Mouse (Mus musculus) liver, postnatal 0 days (tissue): ENCODE data around the gene Mettl2. TPM values are rescaled to one million over a fixed set of nuclear protein-coding genes. Genes with fewer than 3 reads are reported as not detected.

Experiments
- ATAC-seq: fragments of 200-750 bp; cut with Nextera tagmentation; 2 replicates; pipeline ENCODE4 v1.8.0; 2017; ENCODE audit warnings: mild to moderate bottlenecking, moderate library complexity
- DNase-seq: peaks from one replicate; pipeline ENCODE4 v3.0.0-alpha.2; 2016
- H3K27ac ChIP-seq: fragments of 300-500 bp; sonication (generic); 2 replicates; pipeline ENCODE4 v1.5.1; 2014; ENCODE audit warnings: antibody characterized with exemption, moderate library complexity, mild to moderate bottlenecking, low read depth
- H3K27me3 ChIP-seq: fragments of 300-500 bp; sonication (generic); 2 replicates; pipeline ENCODE4 v1.6.1; 2014; ENCODE audit warnings: low read length, control low read depth, mixed read lengths; ENCODE audit not compliant: insufficient read depth
- H3K36me3 ChIP-seq: fragments of 300-500 bp; sonication (generic); replicated peaks from 2 replicates; pipeline ENCODE4 v1.6.1; 2014; ENCODE audit warnings: mild to moderate bottlenecking, control low read depth, low read length, moderate library complexity, mixed read lengths; ENCODE audit not compliant: insufficient read depth
- H3K4me1 ChIP-seq: fragments of 300-500 bp; sonication (generic); 2 replicates; pipeline ENCODE4 v1.6.1; 2014; ENCODE audit warnings: antibody characterized with exemption, mild to moderate bottlenecking, control low read depth; ENCODE audit not compliant: insufficient read depth
- H3K4me2 ChIP-seq: fragments of 300-500 bp; sonication (generic); 2 replicates; pipeline ENCODE4 v1.6.1; 2014; ENCODE audit warnings: low read depth, mild to moderate bottlenecking, low read length, moderate library complexity, mixed read lengths
- H3K4me3 ChIP-seq: fragments of 300-500 bp; sonication (generic); 2 replicates; pipeline ENCODE4 v1.5.1; 2014; ENCODE audit warnings: low read depth, low read length
- H3K9ac ChIP-seq: fragments of 300-500 bp; sonication (generic); replicated peaks from 2 replicates; pipeline ENCODE4 v1.6.1; 2014; ENCODE audit warnings: mild to moderate bottlenecking, moderate library complexity
- H3K9me3 ChIP-seq: fragments of 300-500 bp; sonication (generic); 2 replicates; pipeline ENCODE4 v1.6.1; 2016; ENCODE audit warnings: mild to moderate bottlenecking, control low read depth, low read length, mixed read lengths
- CTCF ChIP-seq: sonication (generic); IDR thresholded peaks from 2 replicates; pipeline ENCODE4 v1.5.1; 2016; ENCODE audit warnings: antibody characterized with exemption, low read depth
- EP300 ChIP-seq: IDR thresholded peaks from 2 replicates; pipeline ENCODE4 v1.6.1; 2016; ENCODE audit warnings: antibody characterized with exemption, low read depth, mild to moderate bottlenecking
- WGBS: fragments of 180-500 bp; shearing (Covaris S2); extraction: QIAGEN DNeasy Blood & Tissue Kit; methylation state at CpG from one replicate; pipeline ENCODE4 v1.1.7; 2014; ENCODE audit not compliant: insufficient replicate concordance; 5-methylcytosine and 5-hydroxymethylcytosine counted together
- polyA plus RNA-seq: library from polyadenylated mRNA; unstranded; fragments of >200 nt; fragmentation: Nextera tagmentation; extraction: Ambion mirVana; gene quantifications from 2 replicates; pipeline ENCODE4 v1.2.1, GENCODE M21; 2015

Mettl2 gene
- polyA plus RNA-seq, 1 experiment from 2014 or later = 9.3 TPM

DNA sequence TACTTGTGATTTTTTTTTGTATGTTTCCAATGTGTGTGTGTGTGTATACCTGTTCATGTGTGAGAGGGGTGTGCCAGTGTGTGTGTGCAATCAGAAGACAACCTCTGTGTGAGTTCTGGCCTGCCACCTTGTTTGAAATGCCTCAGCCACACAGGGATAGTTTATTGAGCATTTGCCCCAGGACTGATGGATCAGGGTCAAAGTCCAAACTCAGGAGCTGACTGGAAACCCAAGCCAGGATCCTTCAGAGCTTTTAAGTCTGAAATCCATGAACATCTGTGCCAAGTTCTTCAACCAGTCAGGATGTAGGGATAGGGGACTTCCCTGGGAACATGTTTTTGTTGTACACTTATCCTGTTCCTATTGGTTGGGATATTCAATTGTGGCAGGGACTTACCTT, 31.8 kb downstream of the Mettl2 start:
- H3K4me2 ChIP-seq = 0 out of 2 replicates have a peak overlapping the region, but pooled peaks have one; percentile 15

DNA sequence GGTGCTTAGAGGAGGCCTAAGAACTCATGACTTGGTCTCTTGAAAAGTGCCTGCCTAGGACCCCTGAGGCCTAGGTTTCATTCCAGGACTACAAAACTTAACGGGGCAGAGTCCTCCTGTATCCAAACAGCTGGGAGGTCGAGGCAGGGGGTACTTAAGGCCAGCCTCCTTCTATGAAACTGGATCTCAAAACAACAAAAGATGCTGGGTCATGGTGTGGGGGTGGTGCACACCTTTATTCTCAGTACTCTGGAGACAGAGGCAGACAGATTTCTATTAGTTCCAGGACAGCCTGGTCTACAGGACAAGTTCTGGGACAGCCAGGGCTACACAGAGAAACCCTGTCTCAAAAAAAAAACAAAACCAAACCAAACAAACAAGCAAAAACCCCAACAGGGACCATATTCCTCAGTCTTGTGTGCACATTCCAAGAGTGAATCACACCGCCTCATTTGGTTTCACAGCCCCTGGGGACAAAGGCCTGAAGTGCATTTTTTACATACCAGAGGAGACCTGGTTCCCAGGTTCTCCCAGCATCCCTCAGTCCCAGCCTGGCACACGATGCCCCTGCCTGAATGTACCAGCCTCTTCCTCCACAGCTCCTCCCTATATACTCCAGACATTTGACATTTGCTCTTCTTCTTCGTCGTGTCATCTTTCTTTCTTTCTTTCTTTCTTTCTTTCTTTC, 33.6 kb downstream of the Mettl2 start:
- peaks cover 2% of the 10 kb centered on the region; the same call in 1 of the 2 replicates for H3K9me3 ChIP-seq
- DNase-seq = no peak
- ATAC-seq = no peak
- no peaks in the 10 kb centered on the region for H3K27me3 ChIP-seq
- no peak overlapping the region for H3K4me2 ChIP-seq
- TF ChIP-seq CTCF = no peak
- no peak for TF ChIP-seq EP300
- H3K4me3 ChIP-seq = no peak overlapping the region
- H3K27ac ChIP-seq = no peak overlapping the region
- WGBS = 67% methylated on average over 6 of the region's 6 CpGs
- H3K36me3 ChIP-seq = no peaks in the 10 kb centered on the region
- no peak overlapping the region for H3K9ac ChIP-seq
- H3K4me1 ChIP-seq = peaks cover 8% of the 10 kb centered on the region; the same call in 1 of the 2 replicates

More for the DNA sequence above, 31.8 kb downstream of the Mettl2 start:
- no peaks in the 10 kb centered on the region for H3K36me3 ChIP-seq
- H3K9ac ChIP-seq = no peak overlapping the region
- H3K4me3 ChIP-seq = no peak overlapping the region
- ATAC-seq = no peak; the same call in 1 of the 2 replicates
- no peaks in the 10 kb centered on the region for H3K9me3 ChIP-seq
- TF ChIP-seq EP300 (no peak), CTCF (no peak)
- no peaks in the 10 kb centered on the region for H3K27me3 ChIP-seq
- DNase-seq = no peak
- H3K4me1 ChIP-seq = peaks cover 20% of the 10 kb centered on the region
- 0 out of 2 replicates have a peak overlapping the region, but pooled peaks have one; percentile 16 for H3K27ac ChIP-seq

DNA sequence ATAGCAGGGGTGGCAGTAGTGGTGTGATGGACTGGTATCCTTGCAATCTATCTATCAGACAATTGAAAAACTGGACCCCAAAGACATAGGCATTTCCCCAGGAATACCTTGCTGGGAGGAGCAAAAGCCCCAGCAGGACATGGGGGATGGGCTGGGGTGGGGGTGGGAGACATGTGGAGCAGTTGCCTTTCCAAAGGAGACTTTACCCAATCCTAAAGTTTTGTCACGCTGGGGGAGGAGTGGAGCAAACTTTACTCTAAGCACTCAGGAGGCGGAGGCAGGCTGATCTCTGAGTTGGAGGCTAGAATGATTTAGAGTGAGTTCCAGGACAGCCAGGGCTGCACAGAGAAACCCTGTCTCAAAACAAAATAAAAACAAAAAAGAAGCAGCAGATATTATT, 35.2 kb downstream of the Mettl2 start:
- peaks cover 6% of the 10 kb centered on the region; the same call in 1 of the 2 replicates for H3K4me1 ChIP-seq
- H3K9ac ChIP-seq = no peak overlapping the region
- no peaks in the 10 kb centered on the region for H3K36me3 ChIP-seq
- TF ChIP-seq EP300 (no peak), CTCF (no peak)
- no peak overlapping the region for H3K27ac ChIP-seq
- DNase-seq (no peak), ATAC-seq (no peak)
- H3K27me3 ChIP-seq = no peaks in the 10 kb centered on the region
- no peak overlapping the region for H3K4me3 ChIP-seq
- H3K4me2 ChIP-seq = no peak overlapping the region
- WGBS = 83% methylated on average over 2 of the region's 2 CpGs
- peaks cover 11% of the 10 kb centered on the region; the same call in 1 of the 2 replicates for H3K9me3 ChIP-seq

DNA sequence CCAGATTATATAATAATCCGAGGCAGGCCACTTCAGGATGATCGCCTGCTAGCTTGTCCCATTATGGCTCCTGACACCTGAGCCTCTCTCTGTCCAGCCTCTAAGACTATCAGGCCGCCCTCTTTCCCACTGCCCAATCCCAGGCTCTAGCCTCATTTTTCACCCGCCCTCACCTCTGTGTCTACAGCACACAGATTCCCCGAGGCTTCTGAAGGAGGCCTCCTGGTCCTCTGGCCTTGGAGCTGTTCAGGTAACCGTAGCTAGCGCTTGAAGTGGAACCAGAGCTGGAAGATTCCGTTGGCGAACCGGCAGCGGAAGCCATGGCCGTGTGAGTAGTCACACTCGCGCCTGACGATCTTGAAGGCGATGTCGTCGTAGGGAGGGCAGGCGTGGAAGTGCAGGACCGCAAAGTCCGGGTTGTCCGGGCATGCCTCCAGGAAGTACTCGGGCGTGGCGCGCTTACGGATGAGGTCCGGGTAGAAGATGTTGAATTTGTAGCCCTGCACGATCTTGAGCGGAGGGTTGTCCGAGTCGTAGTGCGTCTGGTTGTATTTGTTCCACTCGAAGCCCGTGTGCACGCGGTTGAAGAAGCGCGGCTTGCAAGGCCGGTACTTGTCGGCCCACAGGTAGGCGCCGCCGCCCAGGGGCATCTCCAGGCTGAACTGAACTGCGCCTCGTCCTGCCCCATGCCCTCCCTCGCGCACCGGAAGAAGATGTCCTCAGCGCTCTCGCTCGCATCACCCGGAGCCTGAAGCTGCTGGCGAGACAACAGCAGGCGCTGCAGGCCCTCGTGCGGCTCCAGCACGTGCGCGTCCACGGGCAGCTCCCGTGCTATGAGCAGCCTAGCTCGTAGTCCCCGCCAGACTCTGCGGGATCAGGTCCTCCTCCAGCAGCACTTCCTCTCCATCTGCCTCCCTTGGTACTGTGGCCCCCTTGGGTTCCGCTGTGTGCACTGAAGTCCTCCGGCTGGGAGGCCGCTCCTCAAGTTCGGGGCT, 38.6 kb downstream of the Mettl2 start:
- Histone ChIP-seq H3K9me3 (peaks cover 11% of the 10 kb centered on the region; the same call in 1 of the 2 replicates), H3K9ac (no peak overlapping the region), H3K27me3 (no peaks in the 10 kb centered on the region), H3K27ac (no peak overlapping the region), H3K4me2 (no peak overlapping the region), H3K4me3 (no peak overlapping the region), H3K36me3 (no peaks in the 10 kb centered on the region), H3K4me1 (no peaks in the 10 kb centered on the region)
- no peak for ATAC-seq
- 82% methylated on average over 69 of the region's 69 CpGs for WGBS
- TF ChIP-seq CTCF (no peak), EP300 (no peak)
- no peak for DNase-seq

DNA sequence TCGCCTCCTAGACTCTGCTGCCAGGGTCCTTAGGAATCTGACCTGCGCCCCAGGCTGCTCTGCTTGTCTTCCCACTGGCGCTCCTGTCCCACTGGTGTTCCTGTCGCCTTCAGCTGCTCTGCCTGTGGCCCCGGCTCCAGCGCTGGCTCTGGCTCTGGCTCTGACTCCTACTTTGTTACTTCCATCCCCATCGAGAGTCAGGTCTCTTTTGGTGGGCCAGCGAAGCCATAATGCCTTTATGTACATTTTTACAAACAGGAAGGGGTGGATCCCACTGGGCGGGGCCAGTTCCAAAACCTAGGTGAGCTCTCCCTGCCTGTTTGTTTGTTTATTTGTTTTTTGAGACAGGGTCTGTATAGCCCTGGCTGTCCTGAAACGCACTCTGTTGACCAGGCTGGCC, 40.6 kb downstream of the Mettl2 start:
- Histone ChIP-seq H3K4me3 (no peak overlapping the region), H3K27me3 (no peaks in the 10 kb centered on the region), H3K36me3 (no peaks in the 10 kb centered on the region), H3K4me2 (no peak overlapping the region), H3K9me3 (peaks cover 11% of the 10 kb centered on the region; the same call in 1 of the 2 replicates), H3K27ac (no peak overlapping the region), H3K9ac (no peak overlapping the region), H3K4me1 (no peaks in the 10 kb centered on the region)
- ATAC-seq (no peak), DNase-seq (no peak)
- TF ChIP-seq CTCF (no peak), EP300 (no peak)
- 85% methylated on average over 10 of the region's 10 CpGs for WGBS

DNA sequence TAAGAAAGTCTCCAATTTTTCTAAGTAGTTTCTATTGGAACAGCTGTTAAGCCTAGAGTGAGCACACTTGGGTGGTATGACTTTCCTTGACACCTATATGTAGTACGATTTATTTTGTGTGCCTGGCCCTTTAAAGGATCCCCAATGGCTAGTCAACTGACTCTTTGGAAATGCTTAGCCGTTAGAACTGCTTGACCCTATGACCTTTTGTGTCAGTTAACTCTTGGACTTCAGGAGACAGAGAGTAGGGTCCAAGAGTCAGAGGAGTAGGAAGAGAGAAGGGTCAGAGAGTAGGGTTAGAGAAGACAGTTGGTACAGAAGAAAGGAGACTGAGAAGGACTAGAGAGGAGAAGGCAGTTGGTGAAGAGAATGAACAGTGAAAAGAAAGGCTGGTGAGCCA, 52.3 kb downstream of the Mettl2 start, which contains the start of gene Tlk2:
Gene Tlk2, plus strand, starts transcription at position 292 of the 400 bp plus-strand sequence.
- no peak for ATAC-seq
- peak within 1 kb of the TSS; percentile 92 for H3K4me3 ChIP-seq
- TF ChIP-seq EP300 = no peak
- TF ChIP-seq CTCF = no peak
- H3K4me1 ChIP-seq = peaks cover 24% of the 10 kb centered on the region
- H3K4me2 ChIP-seq = peak within 1 kb of the TSS; percentile 86
- H3K36me3 ChIP-seq = no peaks in the 10 kb centered on the region
- H3K9ac ChIP-seq = peak within 1 kb of the TSS; percentile 99
- no peaks in the 10 kb centered on the region for H3K9me3 ChIP-seq
- WGBS = 63% methylated on average over 2 of the region's 2 CpGs
- peak within 1 kb of the TSS; percentile 99; the same call in 1 of the 2 replicates for H3K27ac ChIP-seq
- DNase-seq = no peak
- no peaks in the 10 kb centered on the region for H3K27me3 ChIP-seq
